Mouse (Mus musculus) lung, adult 2 months (tissue): ENCODE results near the gene Ptpn9.

ENCODE experiments used
- CTCF ChIP-seq: fragments of 200-500 bp; IDR thresholded peaks from 2 replicates; pipeline ENCODE4 v1.5.1; 2011; ENCODE audit warnings: mild to moderate bottlenecking, low read length, control low read depth; ENCODE audit not compliant: insufficient read depth
- POLR2A ChIP-seq: fragments of 200-500 bp; IDR thresholded peaks from 2 replicates; pipeline ENCODE4 v1.6.1; 2011; ENCODE audit warnings: low read depth, mild to moderate bottlenecking, control low read depth, low read length, borderline replicate concordance; ENCODE audit errors: extremely low read depth

GRCm38 (mm10) chr9:57074171-57074821 is 79.6 kb downstream of the Ptpn9 start:
- TF ChIP-seq POLR2A (no peak), CTCF (0 out of 2 replicates have a peak, but pooled peaks have one; percentile 20)
